Mouse (Mus musculus): Measurements from ENCODE around the gene Prdx6b.

The Prdx6b gene

DNA sequence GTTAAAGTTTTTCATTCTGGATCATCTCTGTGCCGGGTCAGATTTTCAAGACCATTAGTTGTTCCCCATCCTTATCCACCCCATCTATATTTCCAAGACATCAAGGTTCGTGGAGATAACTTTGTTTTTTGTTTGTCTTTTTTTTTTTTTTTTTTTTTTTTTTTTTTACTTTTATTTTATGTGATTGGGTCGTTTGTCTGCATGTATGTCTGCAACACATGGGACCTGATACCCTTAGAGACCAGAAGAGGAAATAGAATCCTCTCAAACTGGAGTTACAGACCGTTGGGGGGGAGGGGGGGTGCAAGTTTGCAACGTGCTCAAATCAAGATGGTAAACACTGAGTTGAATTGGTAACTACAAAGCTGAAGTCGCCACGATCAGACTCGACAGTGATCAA, at the start of gene Prdx6b:
Gene Prdx6b, plus strand, starts transcription at position 301 of the 400 bp plus-strand sequence.
- DNase-seq (ENCODE audit: low read depth, low spot score): no peak

DNA sequence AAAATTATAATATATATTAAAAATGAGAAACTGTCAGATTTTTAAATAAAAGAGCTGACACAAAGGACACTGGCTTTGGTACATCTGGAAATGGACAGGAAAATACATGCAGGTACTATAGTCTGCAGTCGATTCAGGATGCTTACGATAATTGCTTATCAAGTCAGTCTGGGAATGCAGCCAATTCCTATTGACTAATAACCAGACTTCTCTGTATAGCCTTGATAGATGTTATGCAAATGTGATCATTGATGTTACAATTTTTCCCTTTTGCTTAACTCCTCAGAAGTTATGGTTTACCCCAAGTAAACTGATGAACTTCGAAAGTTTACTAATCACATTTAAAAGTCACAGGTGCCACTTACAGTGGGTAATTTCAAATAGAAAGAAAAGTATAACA, 44.8 kb upstream of the Prdx6b start:
- no peak for DNase-seq (ENCODE audit: low read depth, low spot score)

DNA sequence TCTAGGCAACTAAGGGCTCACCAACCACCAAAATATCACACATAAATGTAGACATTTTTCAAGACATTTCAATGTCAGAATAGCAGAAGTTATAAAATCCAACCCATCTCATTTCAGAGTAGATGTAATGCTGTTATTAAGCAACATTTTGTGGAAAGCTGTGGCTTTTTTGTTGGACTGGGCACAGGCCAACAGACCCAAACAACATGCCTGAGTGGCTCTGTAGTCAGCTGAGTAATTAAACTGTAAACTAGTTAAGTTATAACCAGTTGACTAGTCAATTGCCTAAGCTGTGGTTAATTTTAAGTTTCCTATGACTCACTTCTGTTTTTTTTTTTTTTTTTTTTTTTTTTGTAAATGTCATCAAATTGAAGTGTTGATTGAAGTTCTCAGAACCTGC, 44.4 kb upstream of the Prdx6b start:
- no peak for DNase-seq (ENCODE audit: low read depth, low spot score)

DNA sequence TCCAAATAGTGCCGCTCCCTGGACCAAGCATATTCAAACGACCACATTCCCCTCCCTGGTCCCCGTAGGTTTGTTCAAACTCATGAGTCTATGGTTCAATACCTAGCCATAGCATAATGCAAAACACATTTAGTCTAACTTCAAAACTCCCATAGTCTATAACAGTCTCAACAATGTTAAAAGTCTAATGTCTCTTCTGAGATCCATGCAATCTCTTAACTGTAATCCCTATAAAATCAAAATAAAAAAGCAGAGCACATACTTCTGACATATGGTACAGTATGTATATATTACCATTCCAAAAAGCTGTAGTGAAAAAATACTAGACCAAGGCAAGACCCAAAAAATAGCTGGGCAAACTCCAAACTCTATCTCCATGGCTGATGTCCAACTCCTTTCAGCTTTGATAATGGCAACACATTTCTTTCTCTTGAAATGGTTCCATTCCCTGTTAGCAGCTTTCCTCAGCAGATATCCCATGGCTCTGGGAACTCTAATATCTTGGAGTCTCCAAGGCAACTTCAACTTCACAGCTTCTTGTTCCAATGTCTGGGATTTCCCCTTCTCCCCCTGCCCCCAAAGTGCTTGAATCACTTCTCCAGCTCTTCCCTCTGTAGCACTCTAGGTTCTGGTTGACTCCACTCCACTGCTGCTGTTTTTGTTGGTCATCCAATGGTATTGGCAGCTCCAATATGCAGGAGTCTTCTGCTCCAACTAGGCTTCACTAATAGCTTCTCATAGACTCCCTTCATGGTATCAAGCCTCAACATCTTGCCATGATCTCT, 32.2 kb upstream of the Prdx6b start:
- no peak for DNase-seq (ENCODE audit: low read depth, low spot score)

DNA sequence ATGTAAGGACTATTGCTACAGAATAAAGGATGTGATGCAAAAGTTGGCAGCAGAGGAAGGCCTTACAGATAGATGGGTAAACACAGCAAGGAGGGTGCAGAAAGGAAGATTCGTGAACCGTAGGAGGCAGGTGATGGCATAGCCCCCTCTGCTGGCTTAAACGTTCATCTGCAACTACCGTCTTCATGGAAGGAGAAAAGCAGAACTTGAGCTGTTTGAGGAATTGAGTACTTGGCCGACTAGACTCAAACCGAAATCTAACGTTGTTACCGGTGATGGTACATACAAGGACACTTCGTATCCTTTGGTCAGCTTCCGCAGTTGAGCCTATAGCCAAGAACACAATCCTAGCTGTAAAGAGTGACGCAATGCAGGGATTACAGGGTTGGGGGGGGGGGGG, 25.4 kb upstream of the Prdx6b start:
- DNase-seq (ENCODE audit: low read depth, low spot score): peak; percentile 67

DNA sequence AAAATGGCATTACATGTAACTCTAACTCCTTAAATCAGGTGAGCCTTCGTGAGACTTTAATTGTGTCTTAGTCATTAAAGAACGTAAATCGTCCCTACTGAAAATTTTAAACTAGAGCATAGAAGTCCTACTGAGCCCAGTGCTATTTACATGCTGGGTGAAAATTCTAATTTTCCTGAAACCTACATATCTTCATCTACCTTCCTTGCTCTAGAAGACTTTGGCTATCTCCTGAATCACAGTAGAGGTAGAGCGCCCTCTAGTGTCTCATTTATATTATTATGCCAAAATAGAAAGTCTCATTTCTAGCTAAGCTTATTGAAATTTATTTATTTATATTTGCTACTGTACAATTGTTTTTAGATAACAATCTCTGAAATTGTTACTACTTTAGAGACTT, 24.2 kb upstream of the Prdx6b start:
- DNase-seq (ENCODE audit: low read depth, low spot score): peak; percentile 22

DNA sequence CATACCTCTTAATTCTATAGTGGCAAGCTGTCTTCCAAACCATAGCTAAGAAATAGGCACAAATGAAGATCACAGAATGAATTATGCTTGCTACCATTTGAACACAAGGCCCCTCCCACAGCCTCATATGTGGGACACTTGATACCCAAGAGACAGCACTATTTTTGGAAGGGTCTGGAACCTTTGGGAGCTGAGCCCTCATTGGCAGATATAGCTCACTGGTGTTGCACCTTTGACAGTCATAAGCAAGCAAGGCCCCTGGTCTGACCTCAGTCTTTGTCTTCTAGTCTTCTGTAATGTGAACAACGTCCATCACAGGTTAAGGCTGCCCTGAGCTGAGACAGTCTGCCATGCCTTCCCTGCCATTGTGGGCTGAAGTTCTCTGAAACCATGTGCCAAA, 20.8 kb upstream of the Prdx6b start:
- DNase-seq (ENCODE audit: low read depth, low spot score): no peak

DNA sequence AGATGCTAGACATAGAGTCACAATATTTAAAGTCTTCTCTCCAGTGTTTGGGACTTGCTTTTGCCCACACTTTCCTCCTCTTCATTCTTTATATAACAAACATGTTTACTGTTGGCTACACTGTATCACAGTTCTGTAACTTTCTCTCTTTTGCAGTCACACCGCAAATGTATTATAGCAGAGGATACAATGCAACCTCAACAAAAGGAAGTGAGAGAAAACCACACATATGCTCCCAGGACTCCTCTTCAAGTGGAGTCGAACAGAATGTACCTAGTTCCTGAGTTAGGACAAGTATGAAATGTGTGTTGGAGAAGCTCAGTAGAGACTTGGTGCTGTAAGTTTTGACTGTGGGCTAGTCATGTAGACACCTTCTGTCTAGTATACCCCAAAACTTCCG, 19.2 kb upstream of the Prdx6b start:
- no peak for DNase-seq (ENCODE audit: low read depth, low spot score)

DNA sequence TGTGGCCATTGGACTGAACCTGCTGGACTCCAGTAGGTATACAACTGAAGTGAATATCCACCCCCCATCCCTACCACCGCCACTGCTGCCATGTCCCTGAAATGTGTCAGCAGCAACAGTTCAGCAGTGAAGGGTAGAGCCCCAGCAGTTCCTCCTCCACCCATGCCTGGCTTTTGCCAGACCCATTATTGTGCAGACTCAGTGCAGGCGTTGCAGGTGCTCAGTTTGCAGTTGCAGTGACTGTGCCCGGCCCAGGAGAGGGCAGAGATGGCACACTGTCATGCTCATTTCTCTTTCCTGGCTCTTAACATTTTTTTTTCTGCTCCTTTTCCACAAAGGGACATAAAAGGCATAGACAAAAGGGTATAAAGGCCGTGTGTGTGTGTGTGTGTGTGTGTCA, 18.5 kb upstream of the Prdx6b start:
- DNase-seq (ENCODE audit: low read depth, low spot score): no peak

DNA sequence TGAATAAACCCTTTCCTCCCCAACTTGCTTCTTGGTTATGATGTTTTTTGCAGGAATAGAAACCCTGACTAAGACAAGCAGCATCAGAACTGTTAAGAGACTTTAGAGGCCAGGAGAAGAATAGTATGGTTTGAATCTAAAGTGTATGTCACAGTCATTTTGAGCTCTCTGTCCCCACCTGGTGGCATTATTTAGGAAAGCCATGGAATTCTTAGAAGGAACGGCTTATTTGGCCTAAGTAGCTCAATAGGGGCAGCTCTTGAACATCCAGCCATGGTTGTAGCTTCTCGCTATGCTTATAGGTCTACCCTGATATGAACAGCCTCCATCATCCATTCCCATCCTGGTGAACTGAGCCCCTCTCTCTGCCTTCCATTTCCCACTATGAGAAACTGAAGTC, 17.1 kb upstream of the Prdx6b start:
- DNase-seq (ENCODE audit: low read depth, low spot score): peak; percentile 49

DNA sequence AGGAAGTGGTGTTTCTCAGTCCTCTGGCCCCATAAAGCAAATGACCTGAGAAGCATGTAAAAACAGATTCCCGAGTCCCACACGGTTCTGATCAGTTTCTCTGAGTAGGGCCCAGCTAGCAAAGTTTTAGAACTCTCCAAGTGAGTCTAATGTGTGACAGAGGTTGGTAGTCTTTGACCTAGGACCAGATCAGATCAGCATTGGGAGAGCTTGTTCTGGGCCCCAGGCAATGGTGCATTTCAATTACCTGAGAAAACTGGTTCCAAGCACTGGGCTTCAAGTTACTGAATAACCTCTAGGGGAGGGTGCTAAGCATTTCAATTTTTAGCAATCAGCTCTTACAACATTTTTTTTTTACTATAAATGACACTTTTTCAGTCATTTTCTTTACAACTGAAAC, 10.1 kb upstream of the Prdx6b start:
- no peak for DNase-seq (ENCODE audit: low read depth, low spot score)

DNA sequence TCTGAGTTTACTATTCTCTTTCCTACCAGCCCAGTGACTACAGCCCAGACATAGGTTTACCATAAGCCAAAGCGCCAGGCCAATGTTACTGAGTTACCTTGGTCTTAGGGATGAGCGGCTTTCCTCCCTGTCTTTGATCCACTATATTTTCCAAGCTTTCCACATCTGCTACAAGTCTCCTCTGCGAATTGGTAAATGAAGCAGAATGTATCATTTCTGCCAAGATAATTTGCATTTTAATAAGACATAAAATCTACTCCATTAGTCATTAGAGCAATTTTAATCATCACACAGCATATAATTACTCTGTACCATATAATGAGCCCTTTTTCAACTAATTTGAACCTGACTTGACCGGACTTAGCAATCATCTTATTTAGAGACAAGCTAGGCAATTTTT, 5.9 kb upstream of the Prdx6b start:
- no peak for DNase-seq (ENCODE audit: low read depth, low spot score)

DNA sequence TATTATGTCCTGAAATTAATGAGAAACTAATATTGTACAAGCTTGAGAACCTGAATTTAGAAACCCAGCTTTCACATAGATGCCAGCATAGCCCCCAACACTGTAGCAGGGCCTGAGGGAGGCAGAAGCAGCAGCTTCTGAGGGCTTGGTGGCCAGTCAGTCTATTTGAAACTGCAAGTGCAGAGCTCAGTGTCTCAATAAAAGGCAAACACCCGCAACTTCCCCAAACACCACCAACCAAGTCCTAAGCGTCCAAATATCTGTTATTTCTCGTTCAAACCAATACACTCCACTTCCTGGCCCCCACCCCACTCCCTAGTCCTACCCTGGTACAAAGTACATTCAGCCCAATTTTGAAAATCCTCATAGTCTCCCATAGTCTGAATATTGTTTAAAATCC, 6.1 kb downstream of the Prdx6b start:
- no peak for DNase-seq (ENCODE audit: low read depth, low spot score)

DNA sequence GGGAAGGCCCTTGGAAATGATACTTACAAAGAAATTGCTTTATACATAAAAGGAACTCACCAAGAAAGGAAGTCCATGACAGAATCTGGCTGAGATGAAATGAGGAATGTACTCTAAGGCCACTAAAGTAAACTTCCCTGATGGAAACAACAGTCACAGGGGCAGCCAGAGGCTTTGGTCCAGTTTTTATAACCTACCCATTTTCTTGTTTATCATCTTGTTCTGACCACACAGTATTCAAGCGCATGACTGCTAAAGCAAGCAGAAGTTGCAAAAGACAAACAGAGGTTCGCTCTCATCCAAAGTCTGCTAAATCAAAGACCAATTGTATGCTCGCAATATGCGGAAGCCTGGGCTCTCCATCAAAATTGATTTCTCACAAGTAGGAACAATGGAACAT, 8.5 kb downstream of the Prdx6b start:
- DNase-seq (ENCODE audit: low read depth, low spot score): no peak

DNA sequence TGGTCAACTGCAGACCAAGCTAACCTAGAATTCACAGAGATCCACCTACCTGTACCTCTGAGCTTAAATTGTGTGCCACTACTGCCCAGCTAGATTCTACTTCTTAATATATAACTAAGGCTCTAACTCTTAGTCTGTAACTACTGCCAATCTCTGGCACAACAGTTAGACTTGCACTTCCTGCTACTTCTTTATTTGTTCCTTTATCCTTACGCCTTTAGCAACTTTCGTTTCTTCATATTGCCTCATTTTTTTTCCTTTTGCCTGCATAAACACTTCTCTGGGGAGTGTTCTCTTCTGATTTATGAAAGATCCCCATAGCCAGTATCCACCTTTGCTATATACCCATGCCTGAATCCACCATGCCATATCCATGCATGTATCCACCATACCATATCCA, 11.7 kb downstream of the Prdx6b start:
- DNase-seq (ENCODE audit: low read depth, low spot score): no peak

DNA sequence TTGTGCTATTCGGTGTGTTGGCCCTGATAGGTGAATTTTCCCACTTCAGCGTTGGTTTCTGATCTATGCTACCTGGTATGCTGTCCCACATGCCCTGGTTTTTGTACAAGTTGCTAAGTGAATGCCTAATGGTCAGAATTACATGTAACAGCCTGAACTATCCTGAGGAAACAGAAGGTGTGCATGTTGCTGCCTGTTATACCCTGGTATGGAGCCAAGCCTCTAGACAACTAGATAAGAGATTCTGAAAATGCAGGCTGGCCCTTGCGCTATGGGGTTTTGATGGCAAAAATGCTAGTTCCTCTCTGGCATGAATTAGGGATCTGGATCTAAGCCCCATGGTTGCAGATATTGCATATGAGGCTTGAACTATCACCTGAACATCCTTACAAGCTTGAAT, 15.4 kb downstream of the Prdx6b start:
- DNase-seq (ENCODE audit: low read depth, low spot score): no peak

DNA sequence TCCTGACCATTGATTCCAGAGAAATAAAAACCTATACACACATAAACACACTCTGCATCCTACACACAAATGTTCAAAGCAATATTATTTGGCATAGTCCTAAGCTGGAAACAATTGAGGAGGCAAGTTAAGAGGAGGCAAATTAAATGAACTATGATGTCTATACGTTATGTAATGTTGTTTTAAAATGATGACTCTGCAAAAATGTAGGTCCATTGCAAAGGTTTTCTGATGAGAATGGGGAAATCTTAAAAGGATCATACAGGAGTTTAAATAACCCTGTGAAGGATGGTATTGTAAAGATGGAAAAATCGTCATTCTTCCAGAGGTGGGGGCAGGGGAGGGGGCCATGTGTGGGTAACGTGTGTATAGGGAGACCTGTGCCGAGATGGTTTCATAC, 17.5 kb downstream of the Prdx6b start:
- DNase-seq (ENCODE audit: low read depth, low spot score): no peak

DNA sequence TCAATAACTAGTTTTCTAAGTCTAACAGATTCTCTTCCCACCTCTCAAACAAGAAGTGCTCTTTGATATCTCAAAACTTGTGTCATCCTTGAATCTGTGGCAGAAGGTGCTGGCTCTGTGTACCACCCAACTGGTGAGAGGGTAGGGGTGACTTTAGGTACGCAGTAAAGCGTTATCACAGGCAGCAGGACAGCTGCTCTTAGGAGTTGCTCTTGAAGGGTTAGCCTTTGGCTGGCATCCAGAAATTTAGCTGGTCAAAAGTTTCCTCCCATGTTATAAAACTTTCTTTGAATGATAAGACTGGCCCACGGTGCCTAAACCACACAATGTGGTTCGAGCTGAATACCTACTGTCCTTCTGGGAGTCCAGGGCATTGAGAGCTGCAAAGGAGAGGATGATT, 18.5 kb downstream of the Prdx6b start:
- no peak for DNase-seq (ENCODE audit: low read depth, low spot score)

DNA sequence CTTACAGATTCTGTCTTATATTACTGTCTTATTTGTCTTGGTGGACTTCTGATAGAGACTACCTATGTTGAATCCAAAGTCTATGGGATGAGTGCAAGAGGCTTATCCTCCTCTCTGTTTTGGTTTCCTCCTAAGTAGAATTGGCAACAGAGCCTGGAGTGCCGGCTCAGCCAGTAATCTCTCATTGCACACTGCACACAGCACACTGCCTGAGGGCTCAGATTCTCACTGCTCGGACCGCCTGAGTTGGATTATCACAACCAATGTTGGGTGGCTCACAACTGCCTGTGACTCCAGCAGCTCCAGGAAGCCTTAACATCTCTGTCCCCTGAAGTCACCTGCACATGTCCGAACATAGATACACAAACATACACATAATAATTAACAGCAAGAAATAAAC, 19.1 kb downstream of the Prdx6b start:
- no peak for DNase-seq (ENCODE audit: low read depth, low spot score)

DNA sequence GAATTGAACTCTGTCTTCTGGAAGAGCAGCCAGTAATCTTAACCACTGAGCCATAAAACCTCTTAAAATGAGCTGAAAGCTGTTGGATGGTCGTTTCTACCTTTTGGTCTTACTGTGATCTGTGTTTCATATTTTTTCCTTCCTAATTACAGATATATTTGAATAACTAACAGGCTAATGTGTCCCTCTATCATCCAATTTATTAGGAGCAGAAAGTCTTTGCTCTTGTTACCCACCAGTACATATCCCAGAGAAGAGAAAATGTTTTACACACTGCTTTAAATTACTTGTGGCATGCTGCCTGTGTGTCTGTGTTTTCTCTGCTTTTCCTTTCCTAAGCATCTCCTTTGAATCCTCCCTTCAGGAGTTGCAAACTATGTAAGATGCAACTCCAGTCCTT, 21.9 kb downstream of the Prdx6b start:
- DNase-seq (ENCODE audit: low read depth, low spot score): no peak

DNA sequence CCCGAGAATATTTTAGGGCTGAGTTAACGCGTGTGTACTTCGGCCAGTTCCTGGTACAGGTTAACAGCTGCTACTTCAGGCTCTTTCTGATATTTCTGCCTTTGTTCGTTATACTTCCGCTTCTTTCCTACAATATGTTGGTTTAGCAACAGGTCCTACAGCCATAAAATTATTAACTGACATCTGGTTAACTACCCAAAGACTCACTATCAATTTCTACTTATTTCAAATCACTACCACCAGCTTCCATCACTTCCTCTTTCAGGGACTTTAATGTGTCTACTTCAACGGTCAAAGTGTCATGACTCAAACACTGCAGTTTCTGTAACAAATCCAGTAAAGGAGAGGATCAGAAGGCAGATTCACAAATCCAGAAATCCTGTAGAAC, 22.6 kb downstream of the Prdx6b start:
- DNase-seq (ENCODE audit: low read depth, low spot score): no peak

DNA sequence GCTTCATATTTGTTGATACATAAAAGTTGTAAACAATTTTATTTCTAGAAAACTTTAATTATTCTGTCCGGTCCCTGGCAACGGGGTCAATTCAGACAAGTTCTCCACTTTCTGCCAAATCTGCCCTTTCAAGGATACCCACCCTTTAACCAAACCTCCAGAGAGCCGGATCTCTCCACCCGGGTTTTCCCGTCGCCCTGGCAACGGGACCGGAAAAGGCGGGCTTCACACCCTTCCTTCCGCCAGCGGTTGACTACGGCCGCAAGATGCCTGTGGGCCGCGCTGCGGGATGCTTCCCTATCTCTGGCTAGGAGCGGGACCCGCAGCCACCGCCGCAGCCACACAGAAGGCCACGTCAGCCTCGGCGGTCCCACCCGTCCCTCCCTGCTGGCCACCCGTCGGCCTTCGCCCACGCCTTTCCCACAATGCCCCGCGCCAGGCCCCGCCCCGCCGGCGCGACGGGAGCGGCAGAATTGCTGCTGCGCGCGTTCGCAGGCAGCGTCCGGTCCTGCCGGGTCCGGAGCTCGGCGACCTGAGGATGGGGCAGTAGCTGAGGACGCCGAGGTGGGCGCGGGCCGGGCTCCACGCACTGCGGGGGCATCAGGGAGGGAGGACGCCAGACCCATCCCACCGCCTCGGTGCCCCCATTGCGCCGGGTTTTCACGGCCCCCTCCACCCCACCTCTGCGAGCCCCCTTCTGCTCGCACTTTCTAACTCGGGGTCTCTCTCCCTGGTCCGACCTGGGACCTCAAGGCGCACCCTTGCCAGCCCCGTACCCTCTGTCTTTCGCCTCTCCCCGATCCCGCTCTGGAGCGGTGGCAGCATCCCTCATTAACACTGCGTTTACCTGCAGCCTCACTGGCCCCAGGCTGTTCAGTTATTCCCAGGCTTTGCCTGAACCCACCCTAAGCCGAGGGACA, 23.2 kb downstream of the Prdx6b start, which contains the start of gene Dnajc10:
Gene Dnajc10, plus strand, starts transcription at position 225 of the 920 bp plus-strand sequence.
- DNase-seq (ENCODE audit: low read depth, low spot score): peak; percentile 85

DNA sequence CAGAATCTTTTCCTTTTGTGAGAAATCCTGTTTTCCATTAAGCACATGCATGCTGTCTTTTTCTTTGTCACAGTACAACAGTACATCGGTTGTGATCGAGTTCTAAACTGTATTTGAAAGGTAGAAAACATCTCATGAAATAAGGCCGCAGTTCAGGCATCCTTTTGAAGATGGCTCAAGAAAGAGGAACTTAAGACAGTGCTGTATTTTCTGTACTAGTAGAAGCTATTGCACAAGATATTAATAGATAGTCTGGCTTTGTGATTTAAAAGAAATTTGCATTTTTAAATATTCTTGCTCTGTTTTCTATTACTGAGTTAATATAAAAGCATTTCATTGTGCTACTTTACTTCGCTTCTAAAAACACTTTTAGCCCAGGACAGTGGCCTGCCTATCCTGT, 30.6 kb downstream of the Prdx6b start:
- no peak for DNase-seq (ENCODE audit: low read depth, low spot score)

Measured in ES-CJ7 (cell line).